Mouse (Mus musculus) CH12.LX (cell line): ENCODE measurements around the gene Snw1. TPM values are rescaled to one million over a fixed set of nuclear protein-coding genes. Genes with fewer than 3 reads are reported as not detected.

Source experiments
- DNase-seq: peaks from one replicate; pipeline ENCODE4 v3.0.0-alpha.2; 2013; ENCODE audit errors: extremely low read depth
- H3K27ac ChIP-seq: 2 replicates; pipeline ENCODE4 v1.5.1; 2012; ENCODE audit warnings: low read depth, mild to moderate bottlenecking, control low read depth, moderate library complexity; ENCODE audit not compliant: insufficient read depth
- H3K27me3 ChIP-seq: replicated peaks from 2 replicates; pipeline ENCODE3; 2012; ENCODE audit warnings: inconsistent platforms
- H3K36me3 ChIP-seq, 2 experiments: replicated peaks in 1 of 2; 2 replicates each; pipeline versions ENCODE3 to v1.6.1; 2012; ENCODE audit warnings: inconsistent platforms in 1 of 2, low read length in 1 of 2, mild to moderate bottlenecking in 1 of 2, mixed read lengths in 1 of 2, moderate library complexity in 1 of 2; ENCODE audit not compliant: control insufficient read depth in 1 of 2, insufficient read depth in 1 of 2
- H3K4me1 ChIP-seq, 2 experiments: 2 replicates each; pipeline ENCODE4 v1.6.1; 2012; ENCODE audit warnings: inconsistent platforms in 1 of 2, moderate library complexity in 1 of 2; ENCODE audit not compliant: insufficient read depth in 2 of 2, control insufficient read depth in 1 of 2
- H3K4me2 ChIP-seq: 2 replicates; pipeline ENCODE4 v1.6.1; 2012; ENCODE audit warnings: low read depth, mild to moderate bottlenecking, control low read depth; ENCODE audit not compliant: poor library complexity, insufficient read depth, severe bottlenecking
- H3K4me3 ChIP-seq, 3 experiments: fragments of 150-350 bp in 1 of 3; sonication (generic) in 1 of 3; replicated peaks in 1 of 3; 2 replicates each; pipeline versions ENCODE3 to v1.5.1; 2011 to 2012; ENCODE audit warnings: low read depth in 2 of 3, low read length in 2 of 3, mild to moderate bottlenecking in 2 of 3, moderate library complexity in 2 of 3, control low read depth in 1 of 3, improper control_type of control experiment in 1 of 3, inconsistent platforms in 1 of 3, mixed read lengths in 1 of 3; ENCODE audit not compliant: poor library complexity in 1 of 3
- H3K79me2 ChIP-seq: replicated peaks from 2 replicates; pipeline ENCODE4 v1.6.1; 2012; ENCODE audit warnings: mild to moderate bottlenecking, moderate library complexity; ENCODE audit not compliant: control insufficient read depth, poor library complexity, insufficient read depth, severe bottlenecking; ENCODE audit errors: extremely low read depth
- H3K9ac ChIP-seq: 2 replicates; pipeline ENCODE4 v1.6.1; 2012; ENCODE audit warnings: low read depth, mild to moderate bottlenecking, control low read depth, moderate library complexity; ENCODE audit not compliant: insufficient read depth
- H3K9me3 ChIP-seq: replicated peaks from 2 replicates; pipeline ENCODE3; 2012; ENCODE audit warnings: low read length, inconsistent platforms, mixed read lengths
- CHD1 ChIP-seq: IDR thresholded peaks from 2 replicates; pipeline ENCODE4 v1.6.1; 2012; ENCODE audit warnings: low read depth, low read length, improper control_type of control experiment, inconsistent platforms
- CHD2 ChIP-seq: IDR thresholded peaks from 2 replicates; pipeline ENCODE4 v1.6.1; 2011; ENCODE audit warnings: low read length, improper control_type of control experiment
- CTCF ChIP-seq, 2 experiments: IDR thresholded peaks in 1 of 2; conservative IDR thresholded peaks in 1 of 2; 2 replicates each; pipeline ENCODE4 v1.5.1; 2011 to 2012; ENCODE audit warnings: low read depth in 2 of 2, low read length in 2 of 2, improper control_type of control experiment in 1 of 2, inconsistent platforms in 1 of 2, mild to moderate bottlenecking in 1 of 2, moderate library complexity in 1 of 2
- E2F4 ChIP-seq: IDR thresholded peaks from 2 replicates; pipeline ENCODE4 v1.6.1; 2011; ENCODE audit warnings: low read depth, low read length, improper control_type of control experiment; ENCODE audit not compliant: insufficient replicate concordance
- HCFC1 ChIP-seq: IDR thresholded peaks from 2 replicates; pipeline ENCODE4 v1.6.1; 2012; ENCODE audit warnings: low read depth, mild to moderate bottlenecking, inconsistent platforms, low read length, improper control_type of control experiment
- IRF4 ChIP-seq: IDR thresholded peaks from 2 replicates; pipeline ENCODE4 v1.6.1; 2014; ENCODE audit warnings: low read depth, mild to moderate bottlenecking, inconsistent platforms, low read length, improper control_type of control experiment
- MAZ ChIP-seq: IDR thresholded peaks from 2 replicates; pipeline ENCODE4 v1.6.1; 2012; ENCODE audit warnings: low read depth, mild to moderate bottlenecking, inconsistent platforms, low read length, improper control_type of control experiment, moderate library complexity
- MEF2A ChIP-seq: IDR thresholded peaks from 2 replicates; pipeline ENCODE4 v1.6.1; 2014; ENCODE audit warnings: low read depth, mild to moderate bottlenecking, inconsistent platforms, low read length, improper control_type of control experiment, borderline replicate concordance
- MXI1 ChIP-seq: IDR thresholded peaks from 2 replicates; pipeline ENCODE4 v1.6.1; 2011; ENCODE audit warnings: mild to moderate bottlenecking, low read depth, low read length, improper control_type of control experiment
- NELFE ChIP-seq: IDR thresholded peaks from 2 replicates; pipeline ENCODE4 v1.6.1; 2011; ENCODE audit warnings: low read depth, low read length, improper control_type of control experiment
- PAX5 ChIP-seq: IDR thresholded peaks from 2 replicates; pipeline ENCODE4 v1.6.1; 2012; ENCODE audit warnings: low read length, inconsistent platforms, mixed read lengths
- POLR2A ChIP-seq: IDR thresholded peaks from 2 replicates; pipeline ENCODE4 v1.6.1; 2011; ENCODE audit warnings: low read depth, mild to moderate bottlenecking, improper control_type of control experiment, low read length
- POLR2AphosphoS2 ChIP-seq: IDR thresholded peaks from 2 replicates; pipeline ENCODE4 v1.6.1; 2011; ENCODE audit warnings: low read depth, low read length, improper control_type of control experiment
- RAD21 ChIP-seq: IDR thresholded peaks from 2 replicates; pipeline ENCODE4 v1.6.1; 2011; ENCODE audit warnings: low read depth, mild to moderate bottlenecking, low read length, improper control_type of control experiment, moderate library complexity
- RCOR1 ChIP-seq: conservative IDR thresholded peaks from 2 replicates; pipeline ENCODE4 v1.6.1; 2012; ENCODE audit warnings: low read depth, mild to moderate bottlenecking, inconsistent platforms, low read length, improper control_type of control experiment
- SIN3A ChIP-seq: IDR thresholded peaks from 2 replicates; pipeline ENCODE4 v1.6.1; 2012; ENCODE audit warnings: low read length, improper control_type of control experiment, inconsistent platforms
- TCF12 ChIP-seq: IDR thresholded peaks from 2 replicates; pipeline ENCODE4 v1.6.1; 2014; ENCODE audit warnings: low read depth, mild to moderate bottlenecking, inconsistent platforms, low read length, improper control_type of control experiment
- UBTF ChIP-seq: IDR thresholded peaks from 2 replicates; pipeline ENCODE4 v1.6.1; 2012; ENCODE audit warnings: low read depth, mild to moderate bottlenecking, inconsistent platforms, low read length, improper control_type of control experiment, moderate library complexity
- USF1 ChIP-seq: IDR thresholded peaks from 2 replicates; pipeline ENCODE4 v1.6.1; 2014; ENCODE audit warnings: low read depth, mild to moderate bottlenecking, inconsistent platforms, low read length, improper control_type of control experiment
- ZKSCAN1 ChIP-seq: IDR thresholded peaks from 2 replicates; pipeline ENCODE4 v1.6.1; 2012; ENCODE audit warnings: low read depth, inconsistent platforms, low read length, improper control_type of control experiment, borderline replicate concordance
- ZMIZ1 ChIP-seq: IDR thresholded peaks from 2 replicates; pipeline ENCODE4 v1.6.1; 2012; ENCODE audit warnings: low read depth, mild to moderate bottlenecking, inconsistent platforms, low read length, improper control_type of control experiment
- ZNF384 ChIP-seq: IDR thresholded peaks from 2 replicates; pipeline ENCODE4 v1.6.1; 2012; ENCODE audit warnings: low read depth, low read length, improper control_type of control experiment, inconsistent platforms
- dilution Hi-C: fragments of 300-500 bp; cut with MboI; formaldehyde crosslinking; loops from 2 replicates; pipeline ENCODE4 v1.14.3; 2020; ENCODE audit warnings: low sequenced_read_pairs; ENCODE audit not compliant: extremely low pct_unique_long_range_greater_than_20kb, extremely low pct_ligation_motif_present
- in situ Hi-C: fragments of 300-500 bp; cut with MboI; formaldehyde crosslinking; loops from 3 replicates; pipeline ENCODE4 v1.14.3; 2019; ENCODE audit warnings: low sequenced_read_pairs, low pct_ligation_motif_present, low pct_unique_long_range_greater_than_20kb, mixed read lengths
- polyA plus RNA-seq: library from polyadenylated mRNA; unstranded; fragments of >175 nt; gene quantifications from 2 replicates; pipeline ENCODE4 v1.2.1, GENCODE M21; 2012; ENCODE audit warnings: low read depth; ENCODE audit not compliant: insufficient read length
- total RNA-seq, 2 experiments: library from RNA; depleted of rRNA; stranded (reverse); fragments of 300-350 nt in 1 of 2; fragments of >200 nt in 1 of 2; gene quantifications; 2 replicates each; pipeline ENCODE4 v1.2.3; 2012 to 2014

The Snw1 gene
- total and polyA plus RNA-seq, 3 experiments = 78.0 to 116 (median 96.8) TPM

- H3K4me3 ChIP-seq = peak overlapping the region in 2 of 3 experiments; percentile 83 to 86
- peaks cover 5 to 22% of the 10 kb centered on the region in 2 experiments; a peak in 3 of 4 replicates for H3K4me1 ChIP-seq
These were observed 1.6 kb downstream of the Snw1 start for GRCm38 (mm10) chr12:87470263-87471136.

DNA sequence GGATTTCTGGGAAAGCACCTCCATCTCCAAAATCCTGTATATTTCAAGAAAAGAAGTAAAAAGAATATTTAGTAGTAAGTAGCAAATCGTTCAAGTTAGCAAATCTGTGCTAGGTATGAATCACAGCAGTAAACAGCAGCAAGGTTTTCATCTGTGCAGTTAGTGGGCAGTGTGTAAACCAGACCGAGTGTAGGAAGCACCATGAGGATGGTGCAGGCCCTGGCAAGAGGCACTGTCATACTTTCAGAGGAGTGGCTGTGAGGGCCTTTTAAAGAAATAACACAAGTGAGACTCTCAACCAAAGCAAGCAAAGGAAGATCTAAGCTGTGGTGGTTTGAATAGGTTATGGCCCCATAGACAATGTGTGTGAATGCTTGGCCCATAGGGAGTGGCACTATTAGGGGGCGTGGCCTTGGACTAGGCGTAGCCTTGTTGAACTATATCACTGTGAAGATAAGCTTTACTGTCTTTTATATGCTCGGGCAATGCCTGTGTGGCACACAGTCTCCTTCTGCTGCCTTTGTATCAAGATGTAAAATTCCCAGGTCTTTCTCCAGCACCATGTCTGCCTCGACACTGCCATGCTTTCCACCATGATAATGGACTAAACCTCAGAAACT, 7.3 kb downstream of the Snw1 start:
- in situ Hi-C loops = no loop called here
- Histone ChIP-seq H3K9me3 (no peaks in the 10 kb centered on the region), H3K79me2 (peaks cover 45% of the 10 kb centered on the region), H3K4me2 (no peak overlapping the region), H3K4me1 (peaks cover 0 to 15% of the 10 kb centered on the region in 2 experiments; a peak in 2 of 4 replicates), H3K36me3 (peaks cover 64 to 81% of the 10 kb centered on the region in 2 experiments), H3K9ac (no peak overlapping the region), H3K27ac (no peak overlapping the region), H3K4me3 (no peak overlapping the region), H3K27me3 (no peaks in the 10 kb centered on the region)
- no peak for DNase-seq
- no peak for TF ChIP-seq ZMIZ1
- no peak for TF ChIP-seq MAZ
- TF ChIP-seq RCOR1 = no peak
- TF ChIP-seq POLR2AphosphoS2 = no peak
- TF ChIP-seq USF1 = no peak
- TF ChIP-seq NELFE = no peak
- TF ChIP-seq CTCF (conservative IDR thresholded peaks at IDR 0.05 in 1 of 2, IDR thresholded peaks at IDR 0.05 in 1 of 2; ENCODE audit: low read depth in 2 of 2, low read length in 2 of 2) = no peak
- dilution Hi-C loops = no loop called here

More at GRCm38 (mm10) chr12:87470263-87471136, 1.6 kb downstream of the Snw1 start:
- no peak overlapping the region for H3K27ac ChIP-seq
- TF ChIP-seq MEF2A = no peak
- TF ChIP-seq POLR2A = no peak
- TF ChIP-seq E2F4 = no peak
- TF ChIP-seq MXI1 = no peak
- TF ChIP-seq RAD21 = no peak
- TF ChIP-seq ZNF384 = no peak
- no peak for TF ChIP-seq ZKSCAN1
- no peak for TF ChIP-seq NELFE
- peak; percentile 42; the same call in 1 of the 2 replicates for TF ChIP-seq SIN3A
- no peak for TF ChIP-seq TCF12
- no peak for TF ChIP-seq UBTF
- TF ChIP-seq HCFC1 = no peak
- no peak for TF ChIP-seq CHD2
- TF ChIP-seq PAX5 = no peak
- no peak for TF ChIP-seq POLR2AphosphoS2
- no peak for TF ChIP-seq CHD1
- 0 out of 2 replicates have a peak, but pooled peaks have one; percentile 11 for TF ChIP-seq IRF4
- no peak for DNase-seq
- no peaks in the 10 kb centered on the region for H3K9me3 ChIP-seq
- dilution Hi-C loops = no loop called here
- in situ Hi-C loops = no loop called here
- H3K36me3 ChIP-seq = peaks cover 21 to 34% of the 10 kb centered on the region in 2 experiments
- H3K27me3 ChIP-seq = no peaks in the 10 kb centered on the region
- peak overlapping the region; percentile 88 for H3K4me2 ChIP-seq
- peak overlapping the region; percentile 98 for H3K9ac ChIP-seq
- H3K79me2 ChIP-seq = peaks cover 54% of the 10 kb centered on the region
